Mouse (Mus musculus) spleen, postnatal 36 days (tissue): Measurements from ENCODE around the gene Tyrobp.

Experiments
- DNase-seq, 2 experiments: peaks; one replicate each; pipeline ENCODE4 v3.0.0; 2022; ENCODE audit warnings: low spot score in 2 of 2, mixed read lengths in 1 of 2

Tyrobp gene

GRCm38 (mm10) chr7:30413596-30413995, at the start of gene Tyrobp:
Tyrobp (plus strand) TSS chr7:30413760.
- peak; percentile 69 for DNase-seq

GRCm38 (mm10) chr7:30367466-30367865, 46.1 kb upstream of the Tyrobp start:
- no peak for DNase-seq

- DNase-seq, result peak; percentile 91 to 93
These were observed 40.0 kb upstream of the Tyrobp start for GRCm38 (mm10) chr7:30373501-30373962.

- DNase-seq, result no peak
These were observed 33.5 kb upstream of the Tyrobp start for GRCm38 (mm10) chr7:30380061-30380460.

- no peak for DNase-seq
These were observed 29.5 kb upstream of the Tyrobp start for GRCm38 (mm10) chr7:30384106-30384505.

GRCm38 (mm10) chr7:30392746-30393520, 20.6 kb upstream of the Tyrobp start:
- DNase-seq, result no peak

- no peak for DNase-seq
These were observed 19.9 kb upstream of the Tyrobp start for GRCm38 (mm10) chr7:30393631-30394030.

GRCm38 (mm10) chr7:30394379-30394778, 19.2 kb upstream of the Tyrobp start:
- peak; percentile 82 to 85 for DNase-seq

- peak; percentile 47 to 64 for DNase-seq
These were observed 18.7 kb upstream of the Tyrobp start for GRCm38 (mm10) chr7:30394871-30395270.

- no peak for DNase-seq
These were observed 13.9 kb upstream of the Tyrobp start for GRCm38 (mm10) chr7:30399671-30400070.

- DNase-seq, result no peak
These were observed 11.2 kb upstream of the Tyrobp start for GRCm38 (mm10) chr7:30402343-30402742.

- no peak for DNase-seq
These were observed 4.9 kb upstream of the Tyrobp start for GRCm38 (mm10) chr7:30408639-30409038.

- no peak for DNase-seq
These were observed 3.8 kb upstream of the Tyrobp start for GRCm38 (mm10) chr7:30409789-30410188.

GRCm38 (mm10) chr7:30411023-30411422, 2.5 kb upstream of the Tyrobp start:
- no peak for DNase-seq

GRCm38 (mm10) chr7:30412735-30413147, 819 bp upstream of the Tyrobp start:
- DNase-seq, result peak; percentile 61 to 71

GRCm38 (mm10) chr7:30417856-30418255, 4.3 kb downstream of the Tyrobp start:
- DNase-seq, result peak; percentile 61 to 72

GRCm38 (mm10) chr7:30419561-30420499, 6.3 kb downstream of the Tyrobp start, which contains the start of gene Hcst:
Hcst (minus strand) TSS chr7:30419854.
- DNase-seq, result peak; percentile 65 to 66

- DNase-seq, result no peak
These were observed 7.1 kb downstream of the Tyrobp start for GRCm38 (mm10) chr7:30420673-30421072.

- peak; percentile 92 to 93 for DNase-seq
These were observed 7.8 kb downstream of the Tyrobp start, which contains the start of gene Nfkbid for GRCm38 (mm10) chr7:30421175-30421889. Nfkbid (plus strand) TSS chr7:30421732.

GRCm38 (mm10) chr7:30421890-30422435, 8.4 kb downstream of the Tyrobp start:
- DNase-seq, result peak; percentile 95 to 96

- peak; percentile 27 to 30 for DNase-seq
These were observed 9.0 kb downstream of the Tyrobp start for GRCm38 (mm10) chr7:30422560-30422959.
